Mouse (Mus musculus): ENCODE measurements around the gene Aadacl2.

The Aadacl2 gene

DNA sequence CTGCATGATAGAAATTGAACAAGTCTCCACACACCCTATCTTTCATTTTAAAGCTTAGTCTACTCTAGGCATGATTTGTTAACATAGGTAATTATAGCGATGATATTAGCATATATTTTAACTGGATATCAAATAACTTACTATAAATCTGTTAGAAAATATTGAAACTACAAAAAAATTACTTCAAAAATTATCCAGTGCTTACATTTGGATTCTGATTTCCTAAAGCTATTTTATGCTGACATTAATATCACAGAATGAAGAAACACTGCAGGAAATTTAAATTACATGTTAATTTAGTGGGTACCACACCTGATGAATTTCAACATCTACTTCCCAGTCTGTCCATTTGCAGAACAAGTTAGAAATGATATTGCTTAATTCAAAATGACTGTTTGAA lies at the start of gene Aadacl2:
Gene Aadacl2 (plus strand): TSS at position 301 of the 400 bp plus-strand sequence.
- DNase-seq: no peak

DNA sequence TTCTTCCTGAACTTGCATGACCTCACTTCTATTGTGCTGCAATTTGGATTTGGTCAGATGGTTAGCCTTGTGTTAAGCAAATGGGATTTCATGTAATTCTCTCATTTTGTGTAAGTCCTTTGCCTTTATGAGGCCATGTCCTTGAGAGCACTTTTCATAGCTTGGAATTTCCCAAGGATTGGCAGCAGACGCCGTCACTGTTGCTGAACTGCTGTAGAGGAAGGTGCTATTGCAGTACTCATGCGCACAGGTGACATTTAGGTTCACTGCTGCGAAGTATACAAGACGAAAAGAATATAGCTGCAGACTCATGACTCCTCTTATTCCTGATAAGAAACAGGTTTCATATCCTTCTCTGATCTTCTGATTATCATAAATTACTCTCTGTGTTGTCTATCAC lies 35.7 kb upstream of the Aadacl2 start:
- DNase-seq: no peak

- no peak for DNase-seq
Observed at GRCm38 (mm10) chr3:59974591-59974990, 32.0 kb upstream of the Aadacl2 start.

DNA sequence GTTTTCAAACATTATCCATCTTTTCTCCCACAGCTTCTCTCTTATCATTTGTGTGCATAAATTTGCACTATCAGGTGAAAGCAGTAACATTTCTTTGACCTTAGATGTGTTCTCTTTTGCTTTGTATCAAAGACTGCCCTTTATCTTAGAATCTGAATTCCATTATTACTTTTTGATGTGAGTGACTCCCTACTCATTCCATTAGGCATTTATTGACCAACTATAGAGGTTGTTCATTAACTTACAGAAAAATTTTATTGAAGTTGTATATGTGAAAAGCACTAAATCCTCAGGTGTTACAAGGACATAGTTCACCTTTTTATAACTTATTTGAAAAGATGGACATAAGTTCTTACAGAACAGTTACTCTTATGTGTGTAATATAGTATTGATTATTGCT lies 2.9 kb upstream of the Aadacl2 start:
- no peak for DNase-seq

DNA sequence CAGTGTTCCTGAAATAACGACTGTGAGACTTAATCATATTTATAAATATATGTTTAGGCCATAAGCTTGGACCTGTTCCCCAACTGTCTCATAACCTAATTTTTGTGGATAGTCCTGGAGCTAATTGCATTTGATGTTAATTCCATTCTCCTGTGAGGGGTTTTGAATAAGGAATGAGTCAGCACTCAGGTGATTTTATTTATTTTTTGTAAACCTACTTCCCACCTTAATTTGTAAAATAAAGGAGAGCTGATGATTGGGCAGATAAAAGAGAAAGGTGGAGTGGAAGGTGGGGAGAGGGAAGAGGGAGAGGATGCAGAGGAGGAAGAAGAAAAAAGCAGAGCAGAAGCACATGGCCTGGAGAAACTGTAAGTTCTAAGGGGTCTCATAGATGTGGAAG lies 18.9 kb downstream of the Aadacl2 start, which contains the start of gene Aadac:
Gene Aadac (plus strand): TSS at position 301 of the 400 bp plus-strand sequence.
- no peak for DNase-seq

- peak in 1 of 2 experiments; percentile 17 for DNase-seq
Observed at GRCm38 (mm10) chr3:60031511-60031910, 25.0 kb downstream of the Aadacl2 start.

GRCm38 (mm10) chr3:60046221-60046913 lies 39.8 kb downstream of the Aadacl2 start:
- DNase-seq: no peak

GRCm38 (mm10) chr3:60053231-60053927 lies 46.8 kb downstream of the Aadacl2 start:
- no peak for DNase-seq

GRCm38 (mm10) chr3:60053931-60054330 lies 47.4 kb downstream of the Aadacl2 start:
- DNase-seq: no peak

GRCm38 (mm10) chr3:60056451-60056850 lies 49.9 kb downstream of the Aadacl2 start:
- DNase-seq: peak in 1 of 2 experiments; percentile 15

GRCm38 (mm10) chr3:60057070-60057808 lies 50.7 kb downstream of the Aadacl2 start:
- no peak for DNase-seq

- DNase-seq: no peak
Observed at GRCm38 (mm10) chr3:60057809-60058082, 51.2 kb downstream of the Aadacl2 start.

Data from kidney, postnatal 25 days (tissue).